Mouse (Mus musculus) forebrain, embryonic 11.5 days (tissue): ENCODE measurements around the gene Frmd8. TPM values are rescaled to one million over a fixed set of nuclear protein-coding genes. Genes with fewer than 3 reads are reported as not detected.

Source experiments
- ATAC-seq: fragments of 200-750 bp; cut with Nextera tagmentation; replicated peaks from 2 replicates; pipeline ENCODE4 v1.8.0; 2017; ENCODE audit warnings: moderate TSS enrichment; ENCODE audit not compliant: low FRiP score
- DNase-seq: peaks from one replicate; pipeline ENCODE4 v3.0.0-alpha.2; 2017; ENCODE audit warnings: low spot score
- H3K27ac ChIP-seq: fragments of 300-500 bp; sonication (generic); 2 replicates; pipeline ENCODE4 v1.5.1; 2014; ENCODE audit warnings: low read depth, low read length
- H3K27me3 ChIP-seq: fragments of 300-500 bp; sonication (generic); 2 replicates; pipeline ENCODE4 v1.6.1; 2014; ENCODE audit warnings: mild to moderate bottlenecking, low read length, mixed read lengths; ENCODE audit not compliant: control insufficient read depth, insufficient read depth
- H3K36me3 ChIP-seq: fragments of 300-500 bp; sonication (generic); 2 replicates; pipeline ENCODE4 v1.6.1; 2014; ENCODE audit warnings: mild to moderate bottlenecking, low read length, moderate library complexity, mixed read lengths; ENCODE audit not compliant: control insufficient read depth, insufficient read depth
- H3K4me1 ChIP-seq: fragments of 300-500 bp; sonication (generic); replicated peaks from 2 replicates; pipeline ENCODE4 v1.6.1; 2014; ENCODE audit warnings: low read length, mixed read lengths; ENCODE audit not compliant: control insufficient read depth, insufficient read depth
- H3K4me2 ChIP-seq: fragments of 300-500 bp; sonication (generic); 2 replicates; pipeline ENCODE4 v1.6.1; 2014; ENCODE audit warnings: low read depth, mild to moderate bottlenecking, low read length, moderate library complexity, mixed read lengths; ENCODE audit not compliant: severe bottlenecking
- H3K4me3 ChIP-seq: fragments of 300-500 bp; sonication (generic); 2 replicates; pipeline ENCODE4 v1.5.1; 2014; ENCODE audit warnings: low read depth, low read length
- H3K9ac ChIP-seq: fragments of 300-500 bp; sonication (generic); 2 replicates; pipeline ENCODE4 v1.6.1; 2014; ENCODE audit warnings: low read length
- H3K9me3 ChIP-seq: fragments of 300-500 bp; sonication (generic); 2 replicates; pipeline ENCODE4 v1.6.1; 2016; ENCODE audit warnings: low read length, mixed read lengths; ENCODE audit not compliant: control insufficient read depth
- WGBS: fragments of 180-500 bp; shearing (Covaris S2); extraction: QIAGEN DNeasy Blood & Tissue Kit; methylation state at CpG from one replicate; pipeline ENCODE4 v1.1.7; 2014; 5-methylcytosine and 5-hydroxymethylcytosine counted together
- polyA plus RNA-seq: library from polyadenylated mRNA; unstranded; fragments of >200 nt; fragmentation: Nextera tagmentation; extraction: Ambion mirVana; gene quantifications from 2 replicates; pipeline ENCODE4 v1.2.1, GENCODE M21; 2014

Frmd8 gene
- polyA plus RNA-seq, 1 experiment from 2014 or later = 24.5 TPM

DNA sequence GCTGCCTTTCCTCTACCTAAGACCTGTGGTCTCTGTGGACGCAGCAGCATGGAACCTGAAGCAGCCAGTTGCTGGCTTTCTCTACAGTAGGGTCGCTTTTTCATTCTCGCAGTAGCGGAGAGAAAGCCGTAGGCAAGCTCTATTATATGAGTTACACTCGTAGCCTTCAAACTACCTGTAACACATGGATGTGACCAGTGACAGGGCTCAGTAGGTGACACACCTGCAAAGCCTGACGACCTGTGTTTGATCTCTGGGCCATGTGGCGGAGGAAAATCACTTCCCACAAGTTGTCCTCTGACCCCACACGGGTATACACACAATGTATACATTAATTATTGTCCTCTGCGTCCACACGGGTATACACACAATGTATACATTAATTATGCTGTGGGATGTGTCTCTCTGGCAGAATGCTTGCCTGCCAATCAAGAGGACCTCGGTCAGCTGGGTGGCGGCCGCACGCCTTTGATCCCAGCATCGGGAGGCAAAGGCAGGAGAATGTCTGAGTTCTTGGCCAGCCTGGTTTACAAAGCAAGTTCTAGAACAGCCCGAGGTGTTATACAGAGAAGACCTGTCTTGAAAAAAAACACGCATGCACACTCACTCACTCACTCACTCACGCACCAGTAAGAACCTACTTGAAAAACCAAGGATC lies 45.0 kb downstream of the Frmd8 start:
- no peaks in the 10 kb centered on the region for H3K9me3 ChIP-seq
- no peak overlapping the region for H3K4me3 ChIP-seq
- no peak for DNase-seq
- no peak overlapping the region for H3K4me2 ChIP-seq
- no peak for ATAC-seq
- no peaks in the 10 kb centered on the region for H3K27me3 ChIP-seq
- H3K36me3 ChIP-seq = no peaks in the 10 kb centered on the region
- WGBS = 84% methylated on average over 19 of the region's 19 CpGs
- H3K4me1 ChIP-seq = no peaks in the 10 kb centered on the region
- H3K9ac ChIP-seq = no peak overlapping the region
- no peak overlapping the region for H3K27ac ChIP-seq

DNA sequence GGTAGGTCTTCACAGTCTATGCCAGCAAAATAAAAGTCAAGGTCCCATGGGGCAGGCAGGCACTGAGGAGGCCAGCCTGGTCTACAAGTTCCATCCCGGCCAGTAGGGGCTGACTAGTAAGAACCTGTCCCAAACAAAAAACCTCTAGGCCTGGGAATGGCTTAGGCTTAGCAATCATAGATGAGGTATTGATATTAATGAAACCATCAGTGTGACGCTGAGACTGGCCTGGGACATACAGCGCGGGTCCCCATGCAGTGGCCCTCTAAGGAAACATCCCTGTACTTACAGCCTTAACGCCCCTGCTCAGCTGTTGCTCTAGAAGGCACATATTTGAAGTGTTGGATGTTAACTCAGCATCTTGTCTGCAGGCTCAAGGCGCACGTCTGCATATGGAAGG lies 46.2 kb downstream of the Frmd8 start:
- H3K27me3 ChIP-seq = no peaks in the 10 kb centered on the region
- DNase-seq = no peak
- no peaks in the 10 kb centered on the region for H3K4me1 ChIP-seq
- no peak overlapping the region for H3K4me2 ChIP-seq
- no peak overlapping the region for H3K9ac ChIP-seq
- H3K4me3 ChIP-seq = no peak overlapping the region
- no peaks in the 10 kb centered on the region for H3K36me3 ChIP-seq
- no peak overlapping the region for H3K27ac ChIP-seq
- ATAC-seq = no peak
- WGBS = 90% methylated on average over 7 of the region's 7 CpGs
- no peaks in the 10 kb centered on the region for H3K9me3 ChIP-seq

DNA sequence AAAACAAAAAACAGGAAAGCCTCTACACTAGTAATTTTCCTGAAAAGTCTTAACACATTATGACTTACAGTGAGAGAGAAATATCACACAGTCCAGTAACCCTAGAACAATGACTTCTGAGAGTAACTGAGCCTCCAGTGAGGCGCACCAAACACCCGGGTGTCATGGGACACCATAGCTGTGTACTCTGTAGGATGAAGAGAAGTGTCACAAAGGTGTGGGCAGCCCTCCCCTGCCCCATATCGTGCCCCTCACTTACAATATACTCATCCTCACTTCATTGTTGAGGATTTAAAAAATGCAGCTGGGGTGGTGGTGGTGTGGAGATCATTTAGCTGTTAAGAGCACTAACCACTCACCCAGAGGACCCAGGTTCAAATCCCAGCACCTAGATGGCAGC lies 46.9 kb downstream of the Frmd8 start:
- WGBS = 87% methylated on average over 3 of the region's 3 CpGs
- H3K27me3 ChIP-seq = no peaks in the 10 kb centered on the region
- no peak overlapping the region for H3K4me2 ChIP-seq
- ATAC-seq (no peak), DNase-seq (no peak)
- H3K4me3 ChIP-seq = no peak overlapping the region
- no peaks in the 10 kb centered on the region for H3K9me3 ChIP-seq
- no peak overlapping the region for H3K9ac ChIP-seq
- no peaks in the 10 kb centered on the region for H3K36me3 ChIP-seq
- H3K4me1 ChIP-seq = peaks cover 4% of the 10 kb centered on the region; the same call in 1 of the 2 replicates
- no peak overlapping the region for H3K27ac ChIP-seq

DNA sequence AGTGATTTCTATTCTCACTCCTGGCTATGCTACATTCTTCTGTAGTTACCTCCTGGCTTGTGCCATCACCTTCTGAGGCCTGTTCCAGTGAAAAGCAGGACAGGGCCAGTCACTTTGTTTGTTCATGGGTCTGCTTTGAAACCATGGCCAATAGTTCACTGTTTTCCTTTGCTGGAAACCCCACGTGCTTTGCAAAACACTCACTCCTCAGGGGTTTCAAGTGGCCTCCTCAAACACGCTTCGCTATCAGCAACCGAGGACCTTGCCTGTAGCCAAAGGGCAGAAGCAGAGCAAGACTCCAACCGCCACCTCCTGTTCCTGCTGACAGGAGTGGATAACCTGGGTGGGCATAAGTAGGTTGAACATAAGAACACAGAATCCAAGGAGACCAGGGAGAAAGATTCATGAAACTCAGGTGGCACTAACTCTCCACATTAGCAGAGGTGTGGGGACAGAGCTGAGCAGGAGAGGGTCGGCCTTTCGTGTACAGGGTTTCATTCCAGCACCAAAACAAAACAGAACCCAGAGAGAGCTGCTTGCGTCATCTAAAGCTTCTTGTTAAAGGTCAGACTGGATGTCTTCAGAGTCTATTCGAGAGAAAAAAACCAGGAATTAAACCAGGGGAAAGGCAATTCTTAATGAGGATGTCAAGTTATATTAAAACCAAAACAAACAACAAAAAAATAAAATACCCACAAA lies 47.5 kb downstream of the Frmd8 start:
- Histone ChIP-seq H3K9ac (no peak overlapping the region), H3K9me3 (no peaks in the 10 kb centered on the region), H3K4me1 (peaks cover 5% of the 10 kb centered on the region; the same call in 1 of the 2 replicates), H3K36me3 (no peaks in the 10 kb centered on the region), H3K4me3 (no peak overlapping the region), H3K27me3 (no peaks in the 10 kb centered on the region), H3K27ac (no peak overlapping the region), H3K4me2 (no peak overlapping the region)
- DNase-seq (no peak), ATAC-seq (no peak)
- 78% methylated on average over 9 of the region's 9 CpGs for WGBS

DNA sequence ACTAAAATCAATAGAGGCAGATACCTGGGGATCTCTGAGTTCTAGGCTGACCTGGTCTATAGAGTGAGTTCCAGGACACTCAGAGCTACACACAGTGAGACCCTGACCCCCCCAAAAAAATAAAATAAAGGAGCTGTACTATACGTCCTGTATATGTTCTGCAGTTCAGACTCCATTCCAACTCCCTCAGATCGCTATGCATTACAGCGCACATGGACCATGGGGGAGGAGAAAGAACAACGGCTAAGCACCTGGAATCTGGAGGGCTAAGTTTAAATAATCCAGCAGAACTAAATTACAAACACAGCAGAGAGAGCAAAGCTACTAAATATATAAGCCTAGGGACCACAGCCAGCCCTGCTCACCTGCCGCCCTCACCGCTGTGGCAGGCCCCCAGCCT lies 48.0 kb downstream of the Frmd8 start:
- Histone ChIP-seq H3K27me3 (no peaks in the 10 kb centered on the region), H3K9ac (no peak overlapping the region), H3K27ac (no peak overlapping the region), H3K9me3 (no peaks in the 10 kb centered on the region), H3K4me1 (peaks cover 5% of the 10 kb centered on the region; the same call in 1 of the 2 replicates), H3K4me2 (no peak overlapping the region), H3K36me3 (no peaks in the 10 kb centered on the region), H3K4me3 (no peak overlapping the region)
- ATAC-seq (no peak), DNase-seq (no peak)
- 91% methylated on average over 6 of the region's 6 CpGs for WGBS

DNA sequence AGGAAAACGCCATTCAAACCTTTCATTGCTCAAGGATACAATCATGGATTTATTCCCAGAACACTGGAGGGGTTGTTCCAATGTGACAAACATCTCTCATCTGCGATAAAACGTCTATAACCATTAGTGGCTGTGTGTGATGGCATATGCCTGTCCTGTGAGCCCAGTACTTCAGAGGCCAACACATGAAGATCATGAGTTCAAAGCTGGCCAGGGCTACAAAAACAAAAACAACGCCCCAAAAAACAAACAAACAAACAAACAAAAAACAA lies 48.4 kb downstream of the Frmd8 start:
- H3K27me3 ChIP-seq = no peaks in the 10 kb centered on the region
- WGBS = 87% methylated on average over 4 of the region's 4 CpGs
- no peaks in the 10 kb centered on the region for H3K9me3 ChIP-seq
- no peak overlapping the region for H3K27ac ChIP-seq
- H3K4me2 ChIP-seq = no peak overlapping the region
- no peak for ATAC-seq
- no peak overlapping the region for H3K4me3 ChIP-seq
- H3K4me1 ChIP-seq = peaks cover 5% of the 10 kb centered on the region; the same call in 1 of the 2 replicates
- no peak for DNase-seq
- no peaks in the 10 kb centered on the region for H3K36me3 ChIP-seq
- no peak overlapping the region for H3K9ac ChIP-seq

DNA sequence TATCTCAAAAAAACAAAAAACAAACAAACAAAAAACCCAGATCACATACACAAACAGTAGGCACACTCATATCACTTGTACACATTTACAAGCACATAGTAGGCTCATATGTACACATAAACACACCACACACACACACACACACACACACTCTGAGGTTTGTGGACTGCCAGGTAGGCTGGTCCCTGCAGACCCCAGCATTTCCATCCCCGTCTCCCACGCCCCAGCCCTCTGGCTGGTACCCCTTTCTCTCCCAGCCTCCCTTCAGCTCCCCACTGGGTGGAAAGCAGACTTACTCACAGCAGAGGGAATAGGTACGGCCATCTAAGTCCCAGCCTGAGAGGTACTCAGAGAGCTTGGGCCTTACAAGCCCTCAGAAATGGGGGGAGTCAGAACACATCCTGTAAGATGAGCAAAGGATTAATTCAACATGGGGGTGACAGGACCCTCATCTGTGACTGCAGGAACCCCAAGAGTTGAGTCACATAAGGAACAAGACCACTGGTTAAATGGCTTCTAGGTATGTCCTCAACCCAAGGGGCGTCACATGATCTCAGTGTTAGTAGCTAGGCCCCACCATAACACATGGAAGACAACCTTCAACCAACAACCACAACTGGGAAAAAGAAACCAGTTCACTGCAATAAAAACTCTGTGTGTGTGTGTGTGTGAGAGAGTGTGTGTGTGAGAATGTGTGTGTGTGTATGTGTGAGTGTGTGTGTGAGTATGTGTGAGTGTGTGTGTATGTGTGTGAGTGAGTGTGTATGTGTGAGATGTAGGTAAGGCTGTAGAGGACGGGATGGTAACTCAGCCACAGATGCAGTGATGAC lies 49.0 kb downstream of the Frmd8 start:
- ATAC-seq = no peak
- H3K9me3 ChIP-seq = no peaks in the 10 kb centered on the region
- H3K4me3 ChIP-seq = no peak overlapping the region
- no peak overlapping the region for H3K27ac ChIP-seq
- H3K4me2 ChIP-seq = no peak overlapping the region
- no peaks in the 10 kb centered on the region for H3K27me3 ChIP-seq
- 87% methylated on average over 5 of the region's 5 CpGs for WGBS
- no peak for DNase-seq
- no peaks in the 10 kb centered on the region for H3K36me3 ChIP-seq
- peaks cover 5% of the 10 kb centered on the region; the same call in 1 of the 2 replicates for H3K4me1 ChIP-seq
- H3K9ac ChIP-seq = no peak overlapping the region

DNA sequence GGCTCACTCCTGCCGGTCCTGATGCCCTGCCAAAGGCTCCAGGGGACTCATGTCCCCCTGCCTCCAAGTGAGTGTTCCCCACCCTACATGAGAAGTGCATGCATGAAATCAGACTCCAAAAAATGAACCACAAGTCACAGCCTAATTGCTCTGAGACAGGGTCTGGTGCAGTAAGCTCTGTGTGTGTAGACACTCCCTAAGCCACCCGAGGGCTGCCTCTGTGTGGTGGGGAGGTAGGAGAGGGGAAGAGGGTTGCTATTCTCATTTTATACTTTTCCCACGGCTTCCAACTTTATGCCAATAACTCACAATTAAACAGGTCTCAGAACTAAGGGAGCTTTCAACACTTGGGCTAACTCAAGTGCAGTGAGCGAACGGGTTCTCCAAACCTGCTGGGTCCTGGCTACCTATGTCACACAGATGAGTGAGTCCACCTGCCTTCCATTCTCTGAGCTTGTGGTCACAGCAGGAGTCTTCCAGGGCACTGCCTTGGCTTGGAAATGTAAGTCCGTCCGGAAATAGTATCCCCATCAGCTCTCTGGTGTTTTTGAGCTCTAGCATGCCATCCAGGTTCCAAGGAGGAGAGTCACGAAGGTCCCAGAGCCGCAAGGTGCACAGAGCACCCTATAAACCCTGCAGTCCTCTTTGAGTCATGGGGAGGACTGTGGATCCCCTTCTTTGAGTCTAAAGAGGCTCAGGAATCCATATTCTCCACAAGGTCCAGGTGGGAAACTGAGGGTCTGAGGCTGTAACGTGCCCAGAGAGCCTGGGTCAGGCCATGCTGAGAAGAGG lies 50.1 kb downstream of the Frmd8 start:
- H3K4me2 ChIP-seq = no peak overlapping the region
- no peak overlapping the region for H3K4me3 ChIP-seq
- H3K9me3 ChIP-seq = no peaks in the 10 kb centered on the region
- ATAC-seq (no peak), DNase-seq (no peak)
- H3K4me1 ChIP-seq = peaks cover 5% of the 10 kb centered on the region; the same call in 1 of the 2 replicates
- H3K9ac ChIP-seq = no peak overlapping the region
- no peaks in the 10 kb centered on the region for H3K36me3 ChIP-seq
- no peaks in the 10 kb centered on the region for H3K27me3 ChIP-seq
- H3K27ac ChIP-seq = no peak overlapping the region
- WGBS = 74% methylated on average over 10 of the region's 10 CpGs
